Comparison of ENCODE assay signal across 8 mouse cellular contexts in the genomic region with DNA sequence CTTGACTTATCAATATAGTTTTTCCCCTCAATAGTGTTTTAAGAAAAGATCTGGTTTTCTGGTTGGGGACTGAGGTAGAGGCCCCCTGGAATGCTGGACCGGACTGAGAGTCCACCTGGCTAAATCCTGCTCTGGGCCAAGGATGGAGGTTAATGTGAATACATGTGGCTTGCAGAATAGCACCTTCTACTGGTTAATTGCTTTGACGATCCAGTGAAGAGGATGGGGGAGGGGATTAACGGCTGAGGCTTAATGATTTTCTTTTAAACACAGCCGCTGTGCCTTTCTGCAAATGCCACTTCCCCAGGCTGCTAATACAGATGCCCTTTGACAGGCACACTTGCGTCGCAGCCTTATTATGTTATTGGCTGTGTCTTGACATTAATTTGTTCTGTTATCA. TPM values are rescaled to one million over a fixed set of nuclear protein-coding genes. Genes with fewer than 3 reads are reported as not detected.
A peak's percentile ranks its signal among the peaks of the same experiment; 100 is the strongest.
DNase-seq lines count a peak whose midpoint lies in the region; ATAC-seq and TF ChIP-seq lines count a peak whose summit lies in the region.

No protein-coding gene starts in this region.

- no peak for ATAC-seq in hindbrain, postnatal 0 days
- ATAC-seq in liver, embryonic 14.5 days (ENCODE audit: insufficient read depth), result no peak
- ATAC-seq in stomach, embryonic 14.5 days (ENCODE audit: insufficient number of reproducible peaks, insufficient read depth, low FRiP score, low read depth), result no peak
- no peak for ATAC-seq in granulocyte monocyte progenitor cell, adult 5-6 weeks (replicated peaks; ENCODE audit: poor library complexity, severe bottlenecking)

- no peak for TF ChIP-seq EP300 in liver, embryonic 14.5 days (IDR thresholded peaks at IDR 0.05; ENCODE audit: low read depth)

- H3K9ac ChIP-seq in hindbrain, postnatal 0 days (replicated peaks; ENCODE audit: low read length), result peak overlapping the region; percentile 99
- no peak overlapping the region for H3K9ac ChIP-seq in liver, embryonic 14.5 days (replicated peaks)
- H3K9ac ChIP-seq in stomach, embryonic 14.5 days (replicated peaks; ENCODE audit: low read depth, low read length), result no peak overlapping the region; the same call in 1 of the 2 replicates

- H3K9me3 ChIP-seq in hindbrain, postnatal 0 days (ENCODE audit: low read length), result no peaks in the 10 kb centered on the region
- H3K9me3 ChIP-seq in liver, embryonic 14.5 days (ENCODE audit: control insufficient read depth, low read length), result no peaks in the 10 kb centered on the region
- H3K9me3 ChIP-seq in stomach, embryonic 14.5 days (ENCODE audit: control insufficient read depth, low read depth, low read length), result no peaks in the 10 kb centered on the region

- H3K36me3 ChIP-seq in hindbrain, postnatal 0 days (ENCODE audit: insufficient read depth, low read length), result no peaks in the 10 kb centered on the region
- no peaks in the 10 kb centered on the region for H3K36me3 ChIP-seq in liver, embryonic 14.5 days (replicated peaks; ENCODE audit: control insufficient read depth, insufficient read depth, low read depth)
- no peaks in the 10 kb centered on the region for H3K36me3 ChIP-seq in stomach, embryonic 14.5 days (ENCODE audit: control insufficient read depth, insufficient read depth, low read length)

- DNase-seq in left cerebral cortex, adult 2 months (ENCODE audit: extremely low spot score in 1 of 2, low spot score in 2 of 2), result no peak
- DNase-seq in left cerebral cortex, adult 9 months (ENCODE audit: low spot score in 2 of 2), result no peak
- DNase-seq in embryo, embryonic 9.5 days (ENCODE audit: extremely low spot score), result peak; percentile 61
- peak; percentile 78 for DNase-seq in hindbrain, postnatal 0 days (ENCODE audit: low spot score)
- no peak for DNase-seq in liver, embryonic 14.5 days (ENCODE audit: low read depth in 3 of 3, low spot score in 3 of 3)
- no peak for DNase-seq in spleen, adult 12 weeks (ENCODE audit: low spot score)

- TF ChIP-seq CTCF in left cerebral cortex, adult 2 months (IDR thresholded peaks at IDR 0.05), result peak; percentile 29
- peak; percentile 64 for TF ChIP-seq CTCF in hindbrain, postnatal 0 days (IDR thresholded peaks at IDR 0.05; ENCODE audit: low read depth)
- peak; percentile 23; the same call in 1 of the 2 replicates for TF ChIP-seq CTCF in liver, embryonic 14.5 days (IDR thresholded peaks at IDR 0.05; ENCODE audit: low read depth)

- no peak overlapping the region for H3K27ac ChIP-seq in left cerebral cortex, adult 2 months
- peak overlapping the region; percentile 70; the same call in 1 of the 2 replicates for H3K27ac ChIP-seq in hindbrain, postnatal 0 days
- H3K27ac ChIP-seq in liver, embryonic 14.5 days, result no peak overlapping the region
- peak overlapping the region; percentile 7; the same call in 1 of the 2 replicates for H3K27ac ChIP-seq in stomach, embryonic 14.5 days (ENCODE audit: low read length)

- WGBS in hindbrain, postnatal 0 days, result 4% methylated on average over 6 of the region's 6 CpGs
- 33% methylated on average over 6 of the region's 6 CpGs for WGBS in liver, embryonic 14.5 days (ENCODE audit: insufficient replicate concordance)
- 10% methylated on average over 6 of the region's 6 CpGs for WGBS in stomach, embryonic 14.5 days

- no peaks in the 10 kb centered on the region for H3K27me3 ChIP-seq in hindbrain, postnatal 0 days (ENCODE audit: insufficient read depth, low read length)
- no peaks in the 10 kb centered on the region for H3K27me3 ChIP-seq in liver, embryonic 14.5 days (ENCODE audit: control insufficient read depth, insufficient read depth, low read length)
- no peaks in the 10 kb centered on the region for H3K27me3 ChIP-seq in stomach, embryonic 14.5 days (ENCODE audit: control insufficient read depth, insufficient read depth, low read length)

- 0 out of 2 replicates have a peak overlapping the region, but pooled peaks have one; percentile 13 for H3K4me3 ChIP-seq in left cerebral cortex, adult 2 months
- H3K4me3 ChIP-seq in hindbrain, postnatal 0 days (ENCODE audit: low read length), result peak overlapping the region; percentile 99
- H3K4me3 ChIP-seq in liver, embryonic 14.5 days (ENCODE audit: insufficient read depth in 1 of 2, low read depth in 2 of 2, low read length in 2 of 2), result no peak overlapping the region
- H3K4me3 ChIP-seq in stomach, embryonic 14.5 days (ENCODE audit: low read depth, low read length), result 0 out of 2 replicates have a peak overlapping the region, but pooled peaks have one; percentile 98

- peak overlapping the region; percentile 71 for H3K4me2 ChIP-seq in hindbrain, postnatal 0 days (ENCODE audit: low read depth, low read length)
- peak overlapping the region; percentile 91 for H3K4me2 ChIP-seq in liver, embryonic 14.5 days (ENCODE audit: low read depth)
- peak overlapping the region; percentile 77 for H3K4me2 ChIP-seq in stomach, embryonic 14.5 days (replicated peaks; ENCODE audit: low read depth, low read length)

- intact Hi-C loops in left cerebral cortex, adult 2 months (cut with DNase I), result loop anchor here (5.0 kb wide), 1 partner anchor 53 kb away; no protein-coding TSS in a partner anchor

- no peaks in the 10 kb centered on the region for H3K4me1 ChIP-seq in hindbrain, postnatal 0 days (ENCODE audit: insufficient read depth, low read length)
- H3K4me1 ChIP-seq in liver, embryonic 14.5 days (replicated peaks; ENCODE audit: control insufficient read depth in 2 of 2, insufficient read depth in 2 of 2, low read length in 1 of 2), result peaks cover 11 to 18% of the 10 kb centered on the region in 2 experiments
- peaks cover 26% of the 10 kb centered on the region for H3K4me1 ChIP-seq in stomach, embryonic 14.5 days (ENCODE audit: control insufficient read depth, insufficient read depth, low read length)

RNA-seq across cellular contexts. Expression of a gene that starts 2.5 kb away (rescaled TPM):
- 100 to 1,000 TPM; 113 to 125 TPM for total RNA-seq in left cerebral cortex, adult 2 months (2021)
- 31.2 and 32.9 TPM in 2 replicates for total RNA-seq in hindbrain, postnatal 0 days (2014; rRNA removed)
- polyA plus RNA-seq in hindbrain, postnatal 0 days (2015; fragmentation: Nextera tagmentation; extraction: Ambion mirVana), result 25.0 and 25.9 TPM in 2 replicates
- polyA plus RNA-seq in liver, embryonic 14.5 days (2012; rRNA removed), result 4.8 and 5.6 TPM in 2 replicates
- polyA plus RNA-seq in liver, embryonic 14.5 days (2014; fragmentation: Nextera tagmentation; extraction: Ambion mirVana), result 5.1 and 8.8 TPM in 2 replicates
- polyA plus RNA-seq in stomach, embryonic 14.5 days (2014; fragmentation: Nextera tagmentation; extraction: Ambion mirVana), result 41.1 and 45.2 TPM in 2 replicates
- 78.8 and 90.6 TPM in 2 replicates for total RNA-seq in granulocyte monocyte progenitor cell, adult 5-6 weeks (2014; fragmentation: Nextera tagmentation)
- 11.8 and 22.7 TPM in 2 replicates for total RNA-seq in granulocyte monocyte progenitor cell, adult 5-6 weeks (2017)

RNA-seq across cellular contexts. Expression of a gene that starts 47.5 kb away (rescaled TPM):
- total RNA-seq in left cerebral cortex, adult 2 months (2021), result 100 to 1,000 TPM; 410 TPM
- 538 and 549 TPM in 2 replicates for total RNA-seq in hindbrain, postnatal 0 days (2014; rRNA removed)
- 1,243 and 1,257 TPM in 2 replicates for polyA plus RNA-seq in hindbrain, postnatal 0 days (2015; fragmentation: Nextera tagmentation; extraction: Ambion mirVana)
- polyA plus RNA-seq in liver, embryonic 14.5 days (2012; rRNA removed), result 167 and 215 TPM in 2 replicates
- 451 and 488 TPM in 2 replicates for polyA plus RNA-seq in liver, embryonic 14.5 days (2014; fragmentation: Nextera tagmentation; extraction: Ambion mirVana)
- polyA plus RNA-seq in stomach, embryonic 14.5 days (2014; fragmentation: Nextera tagmentation; extraction: Ambion mirVana), result 1,497 and 1,560 TPM in 2 replicates
- 409 and 424 TPM in 2 replicates for total RNA-seq in granulocyte monocyte progenitor cell, adult 5-6 weeks (2014; fragmentation: Nextera tagmentation)
- 380 and 423 TPM in 2 replicates for total RNA-seq in granulocyte monocyte progenitor cell, adult 5-6 weeks (2017)

Comparison
In these comparisons a context has a peak if more than half of its experiments do, and no peak if none do; other contexts are left out.
1. DNase-seq: peak in embryo, embryonic 9.5 days (single experiment) and hindbrain, postnatal 0 days (single experiment); none in left cerebral cortex, adult 2 months (0 of 2), left cerebral cortex, adult 9 months (0 of 2), liver, embryonic 14.5 days (0 of 3) and spleen, adult 12 weeks (single experiment).
2. H3K27ac ChIP-seq: peak in hindbrain, postnatal 0 days (single experiment) and stomach, embryonic 14.5 days (single experiment); none in left cerebral cortex, adult 2 months (single experiment) and liver, embryonic 14.5 days (single experiment).
3. H3K4me3 ChIP-seq: peak in left cerebral cortex, adult 2 months (single experiment), hindbrain, postnatal 0 days (single experiment) and stomach, embryonic 14.5 days (single experiment); none in liver, embryonic 14.5 days (0 of 2).
4. Peak in every context shown above with its lines, with median percentiles within 50 percentile points of each other: CTCF ChIP-seq and H3K4me2 ChIP-seq.